Mouse (Mus musculus): ENCODE data around the gene Chrm1.
A peak's percentile ranks its signal among the peaks of the same experiment; 100 is the strongest.

The Chrm1 gene

DNA sequence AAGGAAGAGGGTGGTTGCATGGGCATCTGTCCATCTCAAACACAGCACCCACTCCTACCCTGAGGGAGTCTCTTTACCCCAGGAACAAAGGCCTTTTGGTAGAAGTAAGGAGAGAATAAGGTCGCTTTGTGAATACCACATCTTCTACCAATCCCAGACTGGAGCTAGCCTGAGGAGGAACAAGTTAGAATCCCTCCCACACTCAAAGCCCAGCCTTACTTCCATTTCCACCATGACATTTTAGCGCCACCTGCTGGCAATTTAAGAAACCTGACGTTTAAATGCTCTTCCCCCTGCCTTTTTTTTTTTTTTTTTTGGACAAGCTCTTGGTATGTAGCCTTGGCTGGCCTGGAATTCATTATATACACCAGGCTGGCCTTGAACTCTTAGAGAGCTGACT, 19.4 kb downstream of the Chrm1 start:
- peak; percentile 91 for DNase-seq (ENCODE audit: extremely low spot score, low read depth, low spot score)

DNA sequence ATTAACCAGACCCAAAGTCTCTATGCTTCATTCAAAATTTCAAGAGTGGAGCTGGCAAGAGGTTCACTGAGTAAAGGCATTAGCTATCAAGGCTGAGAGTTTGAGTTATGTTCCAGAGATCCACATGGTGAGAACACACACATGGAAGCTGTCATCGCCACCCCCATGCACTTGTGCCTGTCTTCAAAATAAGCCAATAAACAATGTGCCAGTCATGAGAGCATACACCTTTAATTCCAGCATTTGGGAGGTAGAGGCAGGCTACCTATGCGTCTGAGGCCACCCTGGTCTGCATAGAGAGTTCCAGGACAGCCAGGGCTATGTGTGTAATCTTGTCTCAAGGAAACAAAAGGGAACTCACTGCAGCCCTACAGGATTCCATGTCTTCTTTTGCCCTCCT, 20.0 kb downstream of the Chrm1 start:
- no peak for DNase-seq (ENCODE audit: extremely low spot score, low read depth, low spot score)

DNA sequence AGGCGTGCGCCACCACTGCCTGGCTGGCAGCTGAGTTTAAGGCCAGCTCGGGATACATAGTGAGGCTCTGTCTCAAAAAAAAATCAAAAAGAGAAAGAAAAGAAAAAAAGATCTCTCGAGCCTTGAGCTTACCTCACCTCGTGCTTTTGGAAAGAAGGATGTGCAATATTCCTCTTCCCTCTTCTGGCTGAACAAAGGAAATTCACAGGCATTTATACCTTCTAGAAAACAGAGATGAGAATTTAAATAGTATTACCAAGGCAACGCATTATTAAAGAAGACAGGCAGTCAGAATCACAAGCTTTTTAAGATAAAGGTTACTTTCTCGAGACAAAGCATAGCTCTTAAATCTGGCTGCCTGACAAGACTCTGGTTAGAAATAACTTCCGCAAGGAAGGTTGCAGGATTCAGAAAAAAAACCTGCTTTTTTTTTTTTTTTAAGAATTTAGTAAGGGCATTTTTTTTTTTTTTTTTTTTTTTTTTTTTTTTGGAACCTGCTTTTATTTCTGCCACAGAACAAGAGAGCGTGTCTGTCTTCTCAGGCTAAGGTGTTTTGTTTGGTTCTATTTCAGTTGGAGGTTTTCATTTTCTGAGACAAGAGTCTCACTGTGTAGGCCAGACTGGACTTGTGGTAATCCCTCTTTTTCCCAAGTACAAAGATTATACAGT, 28.4 kb downstream of the Chrm1 start:
- no peak for DNase-seq (ENCODE audit: extremely low spot score, low read depth, low spot score)

DNA sequence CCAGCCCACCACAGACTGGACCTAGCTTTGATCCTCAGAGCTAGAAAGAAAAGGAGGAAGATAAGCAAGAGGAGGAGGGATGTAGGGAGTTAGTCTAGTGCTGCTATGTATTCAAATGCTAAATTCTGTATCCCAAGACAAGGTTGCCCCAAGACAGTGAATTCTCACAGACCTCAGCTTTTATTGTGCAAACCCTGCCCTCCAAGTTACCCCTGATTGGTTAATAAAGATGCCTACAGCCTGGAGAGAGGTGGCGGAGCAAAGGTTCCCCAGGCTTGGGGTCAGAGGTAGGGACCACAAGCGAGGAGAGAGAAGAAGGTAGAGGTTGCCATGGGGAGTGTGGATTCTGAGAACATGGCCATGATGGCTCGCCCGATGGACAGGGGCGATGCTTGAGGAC, 29.2 kb downstream of the Chrm1 start:
- DNase-seq (ENCODE audit: extremely low spot score, low read depth, low spot score) = no peak

DNA sequence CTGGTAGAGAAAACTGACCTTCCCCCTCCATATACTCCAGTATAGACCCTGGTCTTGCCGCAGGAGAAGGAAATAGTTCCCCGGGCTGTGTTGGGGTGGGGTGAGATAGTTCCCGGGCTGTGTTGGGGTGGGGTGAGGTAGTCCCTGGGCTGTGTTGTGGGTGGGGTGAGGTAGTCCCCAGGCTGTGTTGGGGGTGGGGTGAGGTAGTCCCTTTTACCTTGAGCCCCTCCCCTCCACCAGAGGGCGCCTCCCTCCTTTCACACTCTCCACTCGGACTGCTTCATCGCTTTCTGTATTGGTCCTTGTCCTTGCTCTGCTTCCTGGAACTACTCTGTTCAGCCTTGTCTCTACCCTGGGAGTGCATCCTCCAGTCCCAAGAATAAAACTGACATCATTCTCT, 31.7 kb downstream of the Chrm1 start:
- no peak for DNase-seq (ENCODE audit: extremely low spot score, low read depth, low spot score)

DNA sequence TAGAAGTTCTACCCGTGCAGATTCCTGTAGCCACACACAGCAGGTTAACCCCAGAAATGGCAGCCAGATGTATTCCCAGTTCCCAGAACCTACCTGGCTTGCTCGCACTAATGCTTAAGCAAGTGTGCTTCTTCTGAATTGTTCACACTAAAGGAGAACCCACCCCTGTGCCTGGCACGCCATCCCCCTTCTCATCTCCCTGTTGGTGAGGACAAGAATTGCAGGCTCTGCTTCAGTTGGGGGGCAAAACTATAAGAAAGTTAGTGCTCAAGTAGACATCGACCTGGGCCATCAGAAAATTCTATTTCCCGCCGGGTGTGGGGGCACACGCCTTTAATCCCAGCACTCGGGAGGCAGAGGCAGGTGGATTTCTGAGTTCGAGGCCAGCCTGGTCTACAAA, 36.1 kb downstream of the Chrm1 start:
- no peak for DNase-seq (ENCODE audit: extremely low spot score, low read depth, low spot score)

DNA sequence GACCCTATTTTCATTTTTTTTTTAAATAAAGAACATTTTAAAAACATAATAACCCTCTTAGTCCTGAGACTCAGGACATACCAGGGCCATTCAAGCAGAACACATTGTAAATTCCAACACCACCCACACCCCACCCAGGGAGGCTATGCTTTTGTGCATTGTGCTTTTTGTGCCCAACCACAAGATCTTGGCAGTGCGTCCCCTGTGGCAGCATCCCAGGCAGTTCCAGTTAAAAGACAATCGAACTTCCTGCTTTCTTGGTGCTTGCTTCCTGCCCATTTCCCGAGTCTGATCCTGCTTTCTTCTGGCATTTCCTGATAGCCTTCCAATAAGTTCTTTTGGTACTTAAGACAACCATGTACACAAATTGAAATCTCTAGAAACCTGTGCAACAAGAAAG, 38.9 kb downstream of the Chrm1 start:
- DNase-seq (ENCODE audit: extremely low spot score, low read depth, low spot score) = no peak

DNA sequence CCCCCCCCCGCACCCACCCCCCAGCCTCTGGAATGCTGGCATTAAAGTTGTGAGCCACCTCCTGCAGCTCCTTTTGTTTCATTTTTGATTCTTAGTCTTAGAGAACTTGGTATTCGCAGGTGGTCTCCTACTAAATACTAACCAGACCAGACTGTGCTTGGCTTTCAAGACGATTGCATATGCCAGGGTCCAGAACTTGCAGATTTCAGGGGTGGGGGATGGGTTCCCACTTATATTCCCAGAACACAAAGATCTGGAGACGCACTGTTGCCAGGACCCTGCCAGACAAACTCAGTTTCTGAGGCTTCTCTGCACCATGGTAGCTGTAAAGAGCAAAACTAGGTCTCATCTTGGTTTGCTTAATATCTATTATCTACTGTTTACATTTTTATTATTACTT, 40.0 kb downstream of the Chrm1 start:
- no peak for DNase-seq (ENCODE audit: extremely low spot score, low read depth, low spot score)

DNA sequence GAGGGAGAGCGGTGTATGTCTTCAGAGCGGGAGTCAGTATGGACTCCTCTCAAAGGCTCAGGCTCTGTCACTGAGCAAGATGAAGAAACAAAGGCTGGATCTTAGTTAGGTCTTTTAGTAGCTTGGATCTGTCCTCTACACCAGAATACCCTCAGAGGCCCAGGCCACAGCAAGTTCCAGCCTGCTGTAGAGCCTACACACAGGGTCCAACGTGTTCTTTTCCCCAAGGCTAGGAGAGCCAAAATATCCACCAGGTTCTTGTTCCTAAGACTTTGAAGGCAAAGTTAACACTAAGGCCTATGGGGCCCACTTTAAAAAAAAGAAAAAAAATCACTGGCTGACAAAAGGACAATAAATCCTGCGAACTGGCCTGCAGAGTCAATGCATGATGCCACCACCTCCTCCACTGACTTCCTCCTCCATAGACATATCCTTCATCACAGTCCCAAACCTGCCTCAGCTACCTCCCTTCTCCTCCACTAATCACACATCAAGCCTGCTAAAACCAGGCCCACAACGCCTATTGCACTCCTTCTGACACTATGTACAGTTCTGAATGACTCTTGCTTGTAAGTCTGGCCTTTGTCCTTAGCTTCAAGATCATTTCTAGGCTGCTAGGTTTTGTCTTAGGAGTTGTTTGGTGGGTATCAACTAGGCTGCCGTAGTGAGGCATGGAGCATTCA, 41.6 kb downstream of the Chrm1 start:
- no peak for DNase-seq (ENCODE audit: extremely low spot score, low read depth, low spot score)

DNA sequence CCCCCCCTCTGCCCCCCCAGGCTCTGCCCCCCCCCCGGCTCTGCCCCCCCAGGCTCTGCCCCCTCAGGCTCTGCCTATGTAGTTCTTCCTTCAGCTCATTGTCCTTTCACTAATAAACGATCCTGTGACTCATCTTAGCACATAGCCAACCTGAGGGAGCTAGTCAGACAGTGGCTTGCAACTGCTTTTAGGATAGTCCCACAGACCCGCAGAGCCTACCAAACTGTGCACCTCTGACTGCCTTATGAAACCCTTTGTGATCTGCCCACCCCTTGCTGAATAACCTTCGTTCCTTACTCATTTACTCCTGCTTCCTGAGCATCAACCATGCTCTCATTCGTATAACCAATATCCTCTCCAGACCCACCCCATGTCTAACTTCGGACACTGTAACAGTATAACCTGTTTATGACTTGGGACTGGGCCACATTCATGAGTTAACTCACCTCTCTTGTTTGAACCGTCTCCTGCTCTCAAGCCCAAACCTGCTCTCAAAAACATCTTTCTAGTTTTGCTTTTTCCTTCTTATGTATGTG, 42.6 kb downstream of the Chrm1 start:
- no peak for DNase-seq (ENCODE audit: extremely low spot score, low read depth, low spot score)

DNA sequence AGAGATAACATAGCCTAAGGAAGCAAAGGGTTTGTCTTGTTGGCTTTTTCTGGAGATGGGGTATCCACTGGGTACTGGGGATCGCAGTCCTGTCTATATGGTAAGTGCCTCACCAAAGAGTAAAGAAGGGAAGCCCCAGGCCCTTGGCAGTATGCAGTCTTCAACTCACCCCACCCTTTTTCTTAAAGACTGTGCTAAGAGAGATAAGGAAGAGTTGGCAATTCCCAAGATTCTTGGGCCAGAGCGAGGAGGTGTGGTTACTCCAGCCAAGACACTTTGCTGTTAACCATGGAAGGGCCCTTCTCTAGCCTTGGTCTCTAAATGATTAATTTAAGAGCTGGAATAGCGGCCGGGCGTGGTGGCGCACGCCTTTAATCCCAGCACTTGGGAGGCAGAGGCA, 43.3 kb downstream of the Chrm1 start:
- DNase-seq (ENCODE audit: extremely low spot score, low read depth, low spot score) = no peak

DNA sequence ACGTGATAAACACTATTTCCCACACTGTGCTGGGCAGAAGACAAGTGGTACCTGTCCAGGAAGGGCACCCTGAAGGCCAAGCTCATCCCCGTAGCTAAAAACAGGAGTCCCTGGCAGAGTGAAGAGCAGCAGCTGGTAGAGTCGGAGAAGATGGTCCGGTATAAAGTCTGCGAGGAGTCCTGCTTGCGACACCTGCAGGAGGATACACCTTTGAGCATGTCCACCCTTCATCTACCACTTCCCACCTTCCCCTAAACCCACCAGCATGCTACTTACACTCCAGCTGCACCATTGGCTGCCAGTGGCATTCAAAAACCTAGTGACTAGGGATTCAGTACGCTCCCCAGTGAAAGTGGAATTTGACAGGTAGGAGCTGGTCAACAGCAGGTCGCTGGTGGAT, 45.4 kb downstream of the Chrm1 start:
- DNase-seq (ENCODE audit: extremely low spot score, low read depth, low spot score) = no peak

DNA sequence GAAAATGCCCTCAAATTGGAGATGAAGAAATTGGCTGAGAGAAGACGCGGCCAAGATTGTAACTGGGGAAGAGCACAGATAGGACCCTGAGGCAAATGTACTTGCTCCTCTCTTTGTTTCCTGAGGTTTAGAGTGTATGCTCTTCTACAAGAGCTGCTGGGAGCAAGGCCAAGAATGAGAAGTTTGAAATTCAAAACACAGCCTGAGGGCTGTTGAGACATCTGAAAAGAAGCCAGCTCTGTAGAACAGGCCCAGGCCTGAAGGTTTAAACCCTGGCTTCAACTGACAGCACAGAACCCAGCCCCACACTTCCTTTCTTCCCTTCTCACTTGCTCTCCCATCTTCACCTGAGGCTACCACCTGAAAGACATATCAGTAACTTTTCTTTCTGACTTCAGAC, 46.5 kb downstream of the Chrm1 start:
- no peak for DNase-seq (ENCODE audit: extremely low spot score, low read depth, low spot score)

DNA sequence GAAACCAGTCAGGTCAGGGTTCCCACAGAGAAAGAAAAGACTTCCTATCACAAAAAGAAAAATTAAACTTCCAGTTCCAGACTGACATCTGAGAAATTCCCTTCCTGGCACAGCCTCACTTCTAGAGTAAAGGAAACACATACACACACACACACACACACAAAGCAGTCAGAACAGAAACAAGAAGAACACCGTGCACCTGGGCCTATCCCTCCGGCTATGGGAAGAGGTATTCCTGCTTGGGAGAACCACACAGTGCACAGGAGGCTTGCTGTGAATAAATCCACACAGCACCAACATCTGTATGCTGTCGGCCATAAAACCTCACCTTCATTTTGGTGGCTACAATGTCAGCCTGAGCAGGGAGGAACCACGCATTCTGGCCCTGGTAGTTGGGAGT, 47.9 kb downstream of the Chrm1 start:
- DNase-seq (ENCODE audit: extremely low spot score, low read depth, low spot score) = no peak

DNA sequence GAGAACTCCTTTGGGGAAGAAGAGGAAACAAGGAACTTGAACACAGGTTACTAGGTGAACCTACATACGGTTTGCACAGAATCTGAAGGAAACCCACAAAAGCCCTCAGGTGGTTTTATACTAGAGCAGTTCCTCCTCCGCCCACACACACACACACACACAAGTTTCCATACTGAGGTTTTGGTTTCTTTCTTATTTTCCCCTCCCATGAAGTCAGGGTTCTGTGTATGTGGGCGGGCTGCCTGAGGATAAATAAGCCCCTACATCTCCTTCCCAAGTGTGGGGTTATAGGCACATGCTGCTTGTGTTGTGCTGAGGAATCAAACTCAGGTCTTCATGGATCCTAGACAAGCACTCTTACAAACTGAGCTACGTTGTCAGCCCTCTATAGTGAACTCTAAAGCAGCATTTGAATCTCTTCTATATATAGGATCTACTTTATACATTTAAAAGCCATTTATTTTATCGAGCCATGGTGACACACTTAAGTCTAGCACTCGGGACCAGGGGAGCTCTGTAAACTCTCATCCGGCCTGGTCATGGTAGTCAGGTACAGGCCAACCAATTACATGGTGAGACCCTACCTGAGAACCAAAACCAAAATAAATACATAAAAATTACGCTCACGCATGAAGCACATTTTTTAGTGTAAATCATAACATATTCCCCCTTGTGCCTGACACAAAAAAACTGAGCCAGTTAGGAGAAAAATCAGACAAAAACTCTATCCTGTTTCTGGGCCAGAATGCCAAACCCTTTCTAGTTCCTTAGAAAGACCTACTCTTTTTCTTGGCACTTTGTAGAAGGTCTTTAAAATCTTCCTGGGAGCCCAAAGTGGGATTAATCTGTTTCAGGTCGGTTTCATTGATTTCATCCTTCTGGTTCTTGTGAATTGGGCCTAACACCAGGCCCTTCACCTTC, 48.6 kb downstream of the Chrm1 start:
- no peak for DNase-seq (ENCODE audit: extremely low spot score, low read depth, low spot score)

DNA sequence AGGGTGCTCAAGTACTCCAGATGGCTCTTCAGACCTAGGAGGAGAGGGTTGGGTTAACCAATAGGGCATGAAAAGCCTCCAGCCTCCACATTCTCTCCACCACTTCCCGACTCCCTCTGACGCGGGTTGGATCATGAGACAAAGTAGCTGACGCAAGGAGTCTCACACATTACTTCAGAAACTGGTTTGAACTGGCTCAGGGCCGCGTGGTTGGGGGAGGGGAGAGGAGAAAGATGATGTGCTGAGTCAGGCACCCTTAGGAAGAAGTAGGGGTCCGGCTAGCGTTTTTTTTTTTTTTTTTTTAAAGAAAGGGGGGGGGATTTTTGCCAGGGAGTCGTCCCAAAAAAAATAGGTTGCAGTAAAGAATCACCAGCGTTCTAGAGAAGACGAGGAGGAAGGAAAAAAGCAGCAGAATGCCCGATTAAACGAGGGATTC, 49.3 kb downstream of the Chrm1 start:
- DNase-seq (ENCODE audit: extremely low spot score, low read depth, low spot score) = no peak

DNA sequence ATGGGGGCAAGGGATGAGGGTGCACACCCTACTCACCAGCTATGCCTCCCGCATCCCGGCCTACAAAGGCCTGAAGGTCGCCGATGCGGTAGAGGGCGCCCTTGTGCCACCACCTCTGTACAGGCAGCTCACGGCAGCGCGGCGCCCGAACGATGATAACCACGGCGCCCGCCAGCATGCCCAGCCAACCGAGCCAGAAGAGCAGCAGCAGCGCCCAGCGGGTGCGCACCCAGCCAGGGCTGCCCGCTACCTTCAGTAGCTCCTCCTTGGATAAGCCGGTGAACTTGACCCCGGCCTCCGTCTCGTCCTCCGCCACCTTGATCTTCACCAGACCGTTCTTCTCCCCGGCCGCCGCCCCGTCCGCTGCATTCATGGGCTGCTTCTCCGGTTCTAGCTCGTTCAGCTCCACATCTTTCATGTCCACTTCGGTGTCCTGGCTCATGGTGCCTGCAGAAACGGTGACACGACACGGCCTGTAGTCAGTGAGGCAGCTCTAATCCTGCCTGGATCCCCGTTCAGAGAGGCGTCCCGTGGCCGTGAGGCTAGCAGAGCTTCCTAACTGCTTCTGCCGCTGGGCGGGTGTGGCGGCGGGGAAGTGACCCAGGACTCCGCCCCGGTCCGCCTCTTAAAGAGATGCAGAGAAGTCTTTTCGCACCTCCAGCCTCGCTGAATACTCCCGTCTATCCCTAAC, 49.9 kb downstream of the Chrm1 start:
- no peak for DNase-seq (ENCODE audit: extremely low spot score, low read depth, low spot score)

DNA sequence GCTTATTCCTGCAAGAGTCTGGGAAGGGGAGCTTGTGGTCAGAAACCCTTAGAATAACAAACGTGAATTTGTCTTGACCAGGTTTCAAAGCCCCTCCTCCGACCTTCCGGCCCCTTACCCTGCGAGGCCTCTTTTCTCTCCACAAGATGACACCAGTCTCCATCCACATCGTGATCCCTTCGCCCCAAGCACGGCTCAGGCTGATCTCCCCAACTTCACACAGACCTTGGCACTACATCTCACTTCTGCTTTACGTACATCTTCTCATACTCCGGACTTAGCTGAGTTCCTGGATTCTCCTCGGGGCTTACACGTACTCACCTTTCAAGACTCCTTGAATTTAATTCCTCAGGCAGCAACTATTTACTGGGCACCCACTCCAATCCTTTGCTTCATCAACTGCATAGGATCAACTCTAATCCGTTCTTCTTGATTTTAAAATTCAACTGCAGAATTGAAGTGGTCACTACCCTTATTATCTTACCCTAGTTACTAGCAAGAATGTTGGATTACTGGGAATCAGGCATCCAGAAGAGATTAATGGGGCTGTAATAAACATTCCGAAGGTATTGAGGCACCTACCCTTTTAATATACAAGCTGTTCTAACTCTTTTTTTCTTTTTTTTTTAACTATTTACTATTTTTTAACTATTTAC, 50.5 kb downstream of the Chrm1 start:
- no peak for DNase-seq (ENCODE audit: extremely low spot score, low read depth, low spot score)

DNA sequence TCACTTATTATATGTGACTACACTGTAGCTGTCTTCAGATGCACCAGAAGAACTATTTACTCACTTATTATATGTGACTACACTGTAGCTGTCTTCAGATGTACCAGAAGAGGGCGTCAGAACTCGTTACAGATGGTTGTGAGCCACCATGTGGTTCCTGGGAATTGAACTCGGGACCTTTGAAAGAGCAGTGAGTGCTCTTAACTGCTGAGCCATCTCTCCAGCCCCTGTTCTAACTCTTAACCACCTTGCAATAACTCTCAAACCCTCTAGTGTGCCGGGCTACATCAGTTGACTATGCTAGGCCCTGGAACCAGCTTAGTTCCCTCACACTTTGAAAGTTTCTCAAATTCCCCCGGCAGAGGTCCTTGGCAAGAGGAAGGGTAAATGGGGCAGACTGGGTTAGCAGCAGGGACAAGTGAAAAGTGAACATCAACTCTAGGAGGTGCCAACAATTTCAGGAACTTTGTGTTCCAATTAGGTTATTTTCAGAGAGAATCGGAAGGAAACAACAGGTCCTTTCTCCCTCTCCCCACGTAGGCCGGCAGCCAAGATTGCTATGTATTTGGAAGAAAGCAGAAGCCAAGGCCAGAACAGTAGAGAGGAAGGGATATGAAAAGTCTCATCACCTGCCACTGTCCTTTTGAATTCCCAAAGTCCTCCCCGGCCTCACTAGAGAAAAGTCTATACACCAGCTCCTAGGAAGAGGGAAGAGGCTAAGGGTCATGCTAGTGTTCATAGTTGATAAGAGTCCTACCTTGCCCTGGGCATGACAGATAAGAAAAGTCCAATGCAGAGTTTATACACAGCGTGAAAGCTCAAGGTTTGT, 51.3 kb downstream of the Chrm1 start:
- DNase-seq (ENCODE audit: extremely low spot score, low read depth, low spot score) = no peak

Measured in hindlimb bud, embryonic 11.5 days (tissue).